Mouse (Mus musculus) liver, embryonic 13.5 days (tissue): ENCODE measurements around the gene Prox1. TPM values are rescaled to one million over a fixed set of nuclear protein-coding genes. Genes with fewer than 3 reads are reported as not detected.

ENCODE experiments used
- ATAC-seq: fragments of 200-750 bp; cut with Nextera tagmentation; 2 replicates; pipeline ENCODE4 v1.8.0; 2017; ENCODE audit warnings: low read depth, mild to moderate bottlenecking, moderate number of reproducible peaks, moderate library complexity
- DNase-seq: peaks from one replicate; pipeline ENCODE4 v3.0.0; 2022
- H3K27ac ChIP-seq: fragments of 300-500 bp; sonication (generic); 2 replicates; pipeline ENCODE4 v1.5.1; 2015; ENCODE audit warnings: moderate library complexity, mild to moderate bottlenecking, inconsistent platforms
- H3K27me3 ChIP-seq: fragments of 300-500 bp; sonication (generic); 2 replicates; pipeline ENCODE4 v1.6.1; 2015; ENCODE audit warnings: mild to moderate bottlenecking, inconsistent platforms
- H3K36me3 ChIP-seq: fragments of 300-500 bp; sonication (generic); 2 replicates; pipeline ENCODE4 v1.6.1; 2015; ENCODE audit warnings: mild to moderate bottlenecking, inconsistent platforms
- H3K4me1 ChIP-seq: fragments of 300-500 bp; sonication (generic); replicated peaks from 2 replicates; pipeline ENCODE4 v1.6.1; 2015; ENCODE audit warnings: inconsistent platforms
- H3K4me2 ChIP-seq: fragments of 300-500 bp; sonication (generic); 2 replicates; pipeline ENCODE4 v1.6.1; 2015; ENCODE audit warnings: inconsistent platforms, mild to moderate bottlenecking, moderate library complexity
- H3K4me3 ChIP-seq: fragments of 300-500 bp; sonication (generic); replicated peaks from 2 replicates; pipeline ENCODE4 v1.5.1; 2015; ENCODE audit warnings: mild to moderate bottlenecking, inconsistent platforms
- H3K9ac ChIP-seq: fragments of 300-500 bp; sonication (generic); 2 replicates; pipeline ENCODE4 v1.6.1; 2015; ENCODE audit warnings: mild to moderate bottlenecking, inconsistent platforms
- H3K9me3 ChIP-seq: fragments of 300-500 bp; sonication (generic); replicated peaks from 2 replicates; pipeline ENCODE4 v1.6.1; 2016; ENCODE audit warnings: inconsistent platforms
- WGBS: fragments of 180-500 bp; shearing (Covaris S2); methylation state at CpG from one replicate; pipeline ENCODE4 v1.1.7; 2015; ENCODE audit not compliant: insufficient replicate concordance; 5-methylcytosine and 5-hydroxymethylcytosine counted together
- polyA plus RNA-seq: library from polyadenylated mRNA; unstranded; fragments of >200 nt; fragmentation: Nextera tagmentation; extraction: Ambion mirVana; gene quantifications from 2 replicates; pipeline ENCODE4 v1.2.1, GENCODE M21; 2015

Gene Prox1
- polyA plus RNA-seq, 1 experiment from 2014 or later = 4.1 TPM

DNA sequence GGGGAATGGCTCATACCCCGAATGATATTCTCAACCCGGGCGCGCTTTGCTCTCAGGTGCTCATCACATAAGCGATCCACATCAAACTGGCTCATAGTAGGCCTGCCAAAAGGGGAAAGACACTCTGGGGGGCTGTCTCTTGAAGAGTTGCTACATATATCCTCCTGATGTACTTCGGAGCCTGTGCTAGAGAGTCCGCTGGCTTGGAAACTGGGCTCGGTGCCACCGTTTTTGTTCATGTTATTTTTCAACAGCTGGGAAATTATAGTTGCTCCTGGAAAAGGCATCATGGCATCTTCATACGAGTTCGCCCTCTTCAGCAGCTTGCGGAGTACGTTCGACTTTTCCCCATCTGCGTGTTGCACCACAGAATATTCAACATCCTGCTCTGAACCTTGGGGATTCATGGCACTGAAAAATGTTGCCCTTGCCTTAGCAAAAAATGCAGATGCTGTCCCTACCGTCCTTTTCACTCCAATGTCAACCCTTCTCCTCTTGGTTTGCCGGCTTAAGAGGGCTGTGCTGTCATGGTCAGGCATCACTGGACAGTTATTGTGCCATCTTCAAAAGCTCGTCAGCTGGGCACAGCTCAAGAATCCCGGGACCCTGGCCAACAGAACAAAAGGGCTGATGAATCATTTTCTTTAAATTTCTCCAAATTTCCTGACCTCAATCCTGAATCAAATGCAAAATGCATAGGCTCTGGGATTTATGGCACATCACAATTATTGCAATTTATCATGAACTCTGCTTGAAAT is 8.6 kb downstream of the Prox1 start:
- no peak overlapping the region for H3K27ac ChIP-seq
- 0 out of 2 replicates have a peak, but pooled peaks cover 3% of the 10 kb centered on the region for H3K4me1 ChIP-seq
- H3K9me3 ChIP-seq = no peaks in the 10 kb centered on the region
- no peak overlapping the region for H3K4me3 ChIP-seq
- 78% methylated on average over 19 of the region's 19 CpGs for WGBS
- H3K4me2 ChIP-seq = no peak overlapping the region
- H3K27me3 ChIP-seq = peaks cover 7% of the 10 kb centered on the region; the same call in 1 of the 2 replicates
- no peak for ATAC-seq
- DNase-seq = no peak
- peaks cover 12% of the 10 kb centered on the region; the same call in 1 of the 2 replicates for H3K36me3 ChIP-seq
- H3K9ac ChIP-seq = no peak overlapping the region

DNA sequence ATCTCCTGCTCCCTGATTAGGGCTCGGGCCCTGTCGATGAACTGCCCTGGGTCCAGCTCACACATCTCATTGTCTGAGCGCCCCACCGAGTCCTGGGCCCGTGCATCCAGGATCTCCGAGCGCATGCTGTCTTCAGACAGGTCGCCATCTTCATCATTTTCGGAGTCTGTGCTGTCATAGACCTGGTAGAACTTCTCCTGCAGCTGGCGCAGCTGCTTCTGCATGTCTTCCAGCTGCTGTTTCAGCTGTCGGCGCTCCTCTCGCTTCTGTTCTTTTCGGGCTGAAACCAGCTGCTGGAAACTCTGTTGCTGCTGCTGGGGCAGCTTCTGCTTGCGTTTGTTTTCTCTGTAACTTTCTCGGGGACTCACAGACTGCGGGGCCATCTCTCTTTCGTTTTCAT is 9.2 kb downstream of the Prox1 start:
- Histone ChIP-seq H3K36me3 (peaks cover 12% of the 10 kb centered on the region; the same call in 1 of the 2 replicates), H3K27me3 (peaks cover 7% of the 10 kb centered on the region; the same call in 1 of the 2 replicates), H3K4me1 (0 out of 2 replicates have a peak, but pooled peaks cover 3% of the 10 kb centered on the region), H3K4me2 (no peak overlapping the region), H3K4me3 (no peak overlapping the region), H3K27ac (no peak overlapping the region), H3K9me3 (no peaks in the 10 kb centered on the region), H3K9ac (no peak overlapping the region)
- DNase-seq = no peak
- no peak for ATAC-seq
- WGBS = 73% methylated on average over 18 of the region's 18 CpGs

DNA sequence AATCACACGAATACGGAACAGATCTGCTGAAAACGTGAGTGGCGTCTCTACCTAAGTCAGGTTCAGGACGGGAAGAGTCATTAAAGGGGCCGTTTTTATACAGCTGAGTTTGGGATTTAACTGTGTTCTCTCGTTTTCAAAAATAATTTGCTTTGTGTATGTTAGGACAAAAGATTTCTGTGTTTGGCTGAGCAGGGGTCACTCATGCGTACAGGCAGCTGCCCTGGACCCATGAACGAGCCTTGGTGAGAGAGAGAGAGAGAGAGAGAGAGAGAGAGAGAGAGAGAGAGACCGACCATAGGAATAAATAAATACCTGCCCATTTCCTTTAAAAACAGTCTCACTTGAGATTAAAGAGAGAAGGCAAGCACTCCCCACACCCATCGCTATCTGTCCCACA is 11.1 kb downstream of the Prox1 start:
- ATAC-seq = no peak
- peaks cover 12% of the 10 kb centered on the region; the same call in 1 of the 2 replicates for H3K36me3 ChIP-seq

DNA sequence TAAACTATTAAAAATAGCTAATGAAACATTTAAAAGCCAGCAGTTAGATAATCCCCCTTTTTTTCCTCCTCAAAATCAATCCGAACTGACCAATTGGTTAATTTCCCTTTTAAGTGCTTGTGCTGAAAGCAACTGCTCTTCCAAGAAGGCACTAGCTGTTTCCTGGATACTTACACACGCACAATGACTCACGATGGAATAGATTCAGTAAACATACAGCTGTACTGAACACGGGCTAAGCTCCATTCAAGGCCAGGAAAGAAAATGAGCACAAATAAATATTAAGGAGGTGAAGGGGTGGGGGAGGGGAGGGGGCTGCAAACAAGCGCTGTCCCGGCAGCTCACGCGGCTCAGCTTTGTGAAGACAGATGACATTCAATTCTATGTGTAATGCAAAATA is 14.8 kb downstream of the Prox1 start:
- H3K9ac ChIP-seq = no peak overlapping the region
- WGBS = 62% methylated on average over 8 of the region's 8 CpGs
- no peak for DNase-seq

More for the DNA sequence above, 11.1 kb downstream of the Prox1 start:
- Histone ChIP-seq H3K27ac (no peak overlapping the region), H3K27me3 (no peaks in the 10 kb centered on the region; the same call in 1 of the 2 replicates), H3K4me1 (0 out of 2 replicates have a peak, but pooled peaks cover 2% of the 10 kb centered on the region), H3K4me2 (no peak overlapping the region), H3K4me3 (no peak overlapping the region), H3K9me3 (no peaks in the 10 kb centered on the region), H3K9ac (no peak overlapping the region)
- no peak for DNase-seq
- 66% methylated on average over 11 of the region's 11 CpGs for WGBS

DNA sequence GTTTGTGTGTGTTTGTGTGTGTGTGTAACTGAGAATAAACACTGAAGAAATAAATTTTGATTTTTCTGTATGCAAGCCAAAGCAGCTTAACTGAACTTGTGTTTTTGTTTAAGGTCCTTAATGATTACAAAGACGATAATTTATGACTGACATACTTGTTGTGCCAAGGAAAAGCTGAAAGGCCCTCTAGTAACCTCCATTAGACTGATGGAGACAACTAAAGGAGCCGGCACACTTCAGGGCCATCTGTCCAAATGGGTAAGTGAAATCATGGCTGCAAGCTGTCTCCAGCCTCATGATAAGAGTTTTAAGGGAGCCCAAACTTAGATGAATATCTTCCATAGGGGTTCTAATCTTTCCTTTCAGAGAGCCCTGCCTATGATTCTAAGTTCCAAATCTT is 15.5 kb downstream of the Prox1 start:
- no peak overlapping the region for H3K4me3 ChIP-seq
- H3K9ac ChIP-seq = no peak overlapping the region
- no peaks in the 10 kb centered on the region for H3K27me3 ChIP-seq
- 0 out of 2 replicates have a peak, but pooled peaks cover 1% of the 10 kb centered on the region for H3K36me3 ChIP-seq
- DNase-seq = no peak
- 53% methylated on average over 2 of the region's 2 CpGs for WGBS
- H3K9me3 ChIP-seq = no peaks in the 10 kb centered on the region
- no peak overlapping the region for H3K27ac ChIP-seq
- H3K4me2 ChIP-seq = no peak overlapping the region
- no peak for ATAC-seq
- no peaks in the 10 kb centered on the region for H3K4me1 ChIP-seq

More for the DNA sequence above, 14.8 kb downstream of the Prox1 start:
- 0 out of 2 replicates have a peak, but pooled peaks cover 8% of the 10 kb centered on the region for H3K36me3 ChIP-seq
- no peak overlapping the region for H3K27ac ChIP-seq
- no peak overlapping the region for H3K4me3 ChIP-seq
- H3K9me3 ChIP-seq = no peaks in the 10 kb centered on the region
- no peak for ATAC-seq
- H3K4me2 ChIP-seq = no peak overlapping the region
- H3K27me3 ChIP-seq = no peaks in the 10 kb centered on the region; the same call in 1 of the 2 replicates
- no peaks in the 10 kb centered on the region for H3K4me1 ChIP-seq

DNA sequence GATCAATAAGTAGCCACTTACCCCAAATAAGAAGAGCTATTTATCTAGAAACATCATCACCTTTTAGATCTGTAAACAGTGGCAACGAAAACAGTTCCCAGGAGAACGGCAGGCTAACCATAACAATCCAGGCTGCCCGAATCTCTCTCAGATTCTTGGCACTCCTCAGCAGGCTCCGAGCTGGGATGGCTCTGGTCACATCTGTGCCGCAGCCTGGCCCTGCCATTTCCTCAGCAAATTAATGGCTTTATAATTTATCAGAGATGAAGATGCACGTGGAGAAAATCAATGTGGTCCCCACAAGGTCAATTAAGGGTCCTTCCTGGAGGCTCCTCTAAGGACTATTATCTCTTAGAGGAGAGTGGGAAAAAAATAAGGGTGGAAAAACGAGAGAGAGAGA is 16.2 kb downstream of the Prox1 start:
- Histone ChIP-seq H3K36me3 (no peaks in the 10 kb centered on the region), H3K4me1 (no peaks in the 10 kb centered on the region), H3K9ac (no peak overlapping the region), H3K27ac (no peak overlapping the region), H3K27me3 (no peaks in the 10 kb centered on the region), H3K4me3 (no peak overlapping the region), H3K9me3 (no peaks in the 10 kb centered on the region), H3K4me2 (no peak overlapping the region)
- no peak for DNase-seq
- 45% methylated on average over 7 of the region's 7 CpGs for WGBS
- no peak for ATAC-seq

DNA sequence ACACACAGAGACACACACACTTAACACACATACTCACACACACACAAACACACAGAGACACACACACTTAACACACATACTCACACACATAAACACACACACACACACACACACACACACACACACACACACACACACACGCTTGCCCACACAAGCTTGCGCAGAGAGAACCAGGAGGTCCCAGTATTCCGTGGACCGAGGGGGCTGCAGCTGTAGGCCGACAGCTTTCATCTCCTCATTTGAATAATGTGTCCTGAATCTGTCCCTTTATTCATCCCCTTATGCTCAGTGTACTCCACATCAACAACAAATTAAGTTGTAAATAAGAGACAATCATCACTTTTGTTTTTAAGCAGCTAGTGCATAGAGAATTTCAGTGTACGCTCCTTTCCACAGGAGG is 17.9 kb downstream of the Prox1 start:
- H3K27ac ChIP-seq = no peak overlapping the region
- no peak overlapping the region for H3K9ac ChIP-seq
- H3K27me3 ChIP-seq = no peaks in the 10 kb centered on the region
- no peaks in the 10 kb centered on the region for H3K9me3 ChIP-seq
- ATAC-seq (no peak), DNase-seq (no peak)
- H3K4me3 ChIP-seq = no peak overlapping the region
- 79% methylated on average over 6 of the region's 6 CpGs for WGBS
- H3K36me3 ChIP-seq = no peaks in the 10 kb centered on the region
- no peak overlapping the region for H3K4me2 ChIP-seq
- H3K4me1 ChIP-seq = no peaks in the 10 kb centered on the region

DNA sequence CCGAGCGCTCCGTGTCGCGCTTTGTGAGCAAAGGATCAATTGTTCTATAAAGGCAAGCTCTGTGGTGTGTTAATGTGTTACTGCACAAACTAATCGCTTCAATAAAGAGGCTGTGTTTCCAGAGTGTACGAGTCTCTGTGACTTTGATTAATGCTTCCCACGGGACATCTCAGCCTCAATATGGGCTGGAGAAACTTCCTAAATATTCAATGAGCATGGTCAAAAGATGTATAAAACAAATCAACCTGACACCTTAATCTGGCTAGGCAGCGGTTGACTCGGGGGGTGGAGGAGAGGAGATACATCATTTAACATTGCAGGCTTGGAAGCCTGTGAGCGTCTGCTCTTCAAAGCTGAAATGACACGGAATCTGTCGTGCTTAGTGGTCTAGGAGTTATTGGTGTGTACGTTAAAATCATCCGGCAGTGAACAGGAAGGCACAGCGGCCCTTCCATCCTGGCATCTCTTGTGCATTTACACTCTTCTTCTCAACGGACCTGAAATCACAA is 21.2 kb downstream of the Prox1 start:
- no peak overlapping the region for H3K4me3 ChIP-seq
- DNase-seq = no peak
- no peaks in the 10 kb centered on the region for H3K27me3 ChIP-seq
- no peak overlapping the region for H3K9ac ChIP-seq
- no peaks in the 10 kb centered on the region for H3K9me3 ChIP-seq
- H3K4me1 ChIP-seq = no peaks in the 10 kb centered on the region
- 75% methylated on average over 17 of the region's 17 CpGs for WGBS
- no peak overlapping the region for H3K4me2 ChIP-seq
- no peaks in the 10 kb centered on the region for H3K36me3 ChIP-seq
- H3K27ac ChIP-seq = no peak overlapping the region
- ATAC-seq = no peak

DNA sequence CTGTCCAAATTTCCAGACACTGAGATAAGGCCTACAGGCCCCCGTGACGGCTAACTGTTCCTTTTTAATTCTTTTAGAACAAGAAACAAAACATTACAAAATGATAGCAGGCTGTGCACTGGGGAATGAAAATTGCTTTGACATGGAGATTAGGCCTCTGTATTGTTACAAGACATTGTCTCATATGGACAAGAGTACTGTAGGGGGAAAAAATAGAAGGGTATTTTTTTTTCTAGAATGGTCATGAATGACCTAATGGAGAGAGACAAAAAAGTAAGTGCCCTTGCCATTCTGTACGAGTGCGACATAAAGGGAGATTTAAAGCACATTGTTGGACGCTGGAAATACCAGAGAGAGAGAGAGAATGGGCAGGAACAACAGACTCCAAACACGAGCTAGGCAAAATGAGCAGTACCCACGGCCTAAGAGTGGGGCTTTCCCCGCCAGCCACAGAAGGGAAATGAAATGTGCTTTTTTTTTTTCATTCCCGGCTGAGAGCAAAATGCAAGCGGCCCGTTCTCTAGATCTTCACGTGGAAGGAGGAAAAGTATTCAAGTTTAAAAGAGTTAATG is 21.8 kb downstream of the Prox1 start:
- H3K9ac ChIP-seq = no peak overlapping the region
- H3K9me3 ChIP-seq = no peaks in the 10 kb centered on the region
- H3K27me3 ChIP-seq = no peaks in the 10 kb centered on the region
- H3K27ac ChIP-seq = no peak overlapping the region
- ATAC-seq = no peak
- no peak overlapping the region for H3K4me3 ChIP-seq
- no peaks in the 10 kb centered on the region for H3K4me1 ChIP-seq
- 54% methylated on average over 12 of the region's 12 CpGs for whole genome bisulfite sequencing
- DNase-seq = no peak
- no peak overlapping the region for H3K4me2 ChIP-seq
- H3K36me3 ChIP-seq = no peaks in the 10 kb centered on the region

DNA sequence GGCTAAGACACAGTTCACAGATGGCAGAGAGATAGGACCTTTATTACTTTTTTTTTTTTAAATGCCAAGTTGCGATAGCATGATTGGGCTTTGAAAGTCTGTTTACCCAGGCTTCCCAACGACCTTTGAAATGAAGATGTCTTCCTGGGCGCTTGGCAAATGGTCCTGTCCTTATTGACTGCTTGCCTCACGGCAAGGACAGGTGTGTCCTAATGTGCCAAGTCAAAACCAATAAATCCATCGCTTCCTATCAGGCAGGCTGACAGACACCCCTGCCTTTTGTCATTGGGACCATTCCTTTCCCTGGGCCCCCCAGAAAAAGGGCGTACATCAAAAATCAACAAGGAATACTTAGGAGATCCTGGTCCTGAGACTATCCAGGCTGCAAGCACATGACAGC is 22.7 kb downstream of the Prox1 start:
- 67% methylated on average over 6 of the region's 6 CpGs for WGBS
- Histone ChIP-seq H3K4me2 (no peak overlapping the region), H3K27me3 (no peaks in the 10 kb centered on the region), H3K9ac (no peak overlapping the region), H3K36me3 (no peaks in the 10 kb centered on the region), H3K4me1 (no peaks in the 10 kb centered on the region), H3K27ac (no peak overlapping the region), H3K4me3 (no peak overlapping the region), H3K9me3 (no peaks in the 10 kb centered on the region)
- ATAC-seq (no peak), DNase-seq (no peak)

DNA sequence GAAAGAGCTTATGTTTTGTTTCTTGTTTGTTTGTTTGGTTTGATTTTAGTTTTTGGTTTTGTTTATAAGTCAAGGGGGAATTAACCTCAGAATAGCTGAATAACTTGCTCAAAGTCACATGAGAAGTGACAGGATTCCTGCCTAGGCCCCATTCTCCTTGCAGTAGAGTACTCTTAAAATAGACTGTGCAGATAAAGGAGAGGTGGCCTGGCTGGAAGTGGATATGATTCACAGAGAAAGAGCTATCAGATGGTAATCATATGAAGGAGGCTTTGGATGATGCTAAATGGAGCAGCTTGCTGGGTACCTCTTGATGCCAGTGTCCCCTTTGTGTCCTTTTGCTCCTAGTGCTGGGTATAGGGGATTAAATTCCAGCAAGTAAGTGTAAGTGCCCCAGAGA is 26.1 kb downstream of the Prox1 start:
- Histone ChIP-seq H3K4me1 (no peaks in the 10 kb centered on the region), H3K9me3 (no peaks in the 10 kb centered on the region), H3K36me3 (no peaks in the 10 kb centered on the region), H3K4me2 (no peak overlapping the region), H3K9ac (no peak overlapping the region), H3K4me3 (no peak overlapping the region), H3K27me3 (no peaks in the 10 kb centered on the region), H3K27ac (no peak overlapping the region)
- no peak for ATAC-seq
- no peak for DNase-seq
